Mouse (Mus musculus): ENCODE results near the gene Klk11. TPM values are rescaled to one million over a fixed set of nuclear protein-coding genes. Genes with fewer than 3 reads are reported as not detected.
A peak's percentile ranks its signal among the peaks of the same experiment; 100 is the strongest.

Gene Klk11
- polyA plus RNA-seq, 1 experiment from 2014 or later = not detected

DNA sequence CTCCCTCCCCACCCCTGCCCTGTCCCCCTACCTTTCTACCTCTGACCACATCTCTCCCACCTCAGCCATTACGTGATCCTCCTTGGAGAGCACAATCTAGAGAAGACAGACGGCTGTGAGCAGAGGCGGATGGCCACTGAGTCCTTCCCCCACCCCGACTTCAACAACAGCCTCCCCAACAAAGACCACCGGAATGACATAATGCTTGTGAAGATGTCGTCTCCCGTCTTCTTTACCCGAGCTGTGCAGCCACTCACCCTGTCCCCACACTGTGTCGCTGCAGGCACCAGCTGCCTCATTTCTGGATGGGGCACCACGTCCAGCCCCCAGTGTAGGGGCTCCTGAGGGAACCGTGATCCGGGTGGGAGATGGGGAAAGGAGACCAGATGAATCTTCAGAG, 3.0 kb downstream of the Klk11 start:
- no peak overlapping the region for H3K27ac ChIP-seq (replicated peaks)
- H3K9me3 ChIP-seq = no peaks in the 10 kb centered on the region
- no peak overlapping the region for H3K9ac ChIP-seq
- no peak for ATAC-seq (ENCODE audit: extremely low read depth, insufficient number of reproducible peaks, low FRiP score, low TSS enrichment)
- no peaks in the 10 kb centered on the region for H3K4me1 ChIP-seq
- no peak overlapping the region for H3K4me3 ChIP-seq
- H3K36me3 ChIP-seq = no peaks in the 10 kb centered on the region
- H3K27me3 ChIP-seq (replicated peaks) = peaks cover 6% of the 10 kb centered on the region; the same call in 1 of the 2 replicates
- WGBS = 79% methylated on average over 12 of the region's 12 CpGs
- H3K4me2 ChIP-seq = no peak overlapping the region

- peaks cover 14% of the 10 kb centered on the region for H3K27me3 ChIP-seq (replicated peaks)
- no peak overlapping the region for H3K4me3 ChIP-seq
- ATAC-seq (ENCODE audit: extremely low read depth, insufficient number of reproducible peaks, low FRiP score, low TSS enrichment) = no peak
- no peak overlapping the region for H3K27ac ChIP-seq (replicated peaks)
- H3K4me2 ChIP-seq = no peak overlapping the region
- peaks cover 4% of the 10 kb centered on the region for H3K4me1 ChIP-seq
- no peaks in the 10 kb centered on the region for H3K36me3 ChIP-seq
- H3K9ac ChIP-seq = no peak overlapping the region
- H3K9me3 ChIP-seq = no peaks in the 10 kb centered on the region
- WGBS = 80% methylated on average over 10 of the region's 10 CpGs
Observed at GRCm38 (mm10) chr7:43778176-43778970, 4.0 kb downstream of the Klk11 start.

GRCm38 (mm10) chr7:43780241-43780640, 5.8 kb downstream of the Klk11 start:
- Histone ChIP-seq H3K27ac (replicated peaks) (no peak overlapping the region), H3K4me1 (peaks cover 4% of the 10 kb centered on the region), H3K4me2 (no peak overlapping the region), H3K27me3 (replicated peaks) (peaks cover 28% of the 10 kb centered on the region), H3K36me3 (no peaks in the 10 kb centered on the region), H3K9ac (no peak overlapping the region), H3K9me3 (no peaks in the 10 kb centered on the region), H3K4me3 (no peak overlapping the region)
- ATAC-seq (ENCODE audit: extremely low read depth, insufficient number of reproducible peaks, low FRiP score, low TSS enrichment) = no peak
- WGBS = 54% methylated on average over 6 of the region's 6 CpGs

DNA sequence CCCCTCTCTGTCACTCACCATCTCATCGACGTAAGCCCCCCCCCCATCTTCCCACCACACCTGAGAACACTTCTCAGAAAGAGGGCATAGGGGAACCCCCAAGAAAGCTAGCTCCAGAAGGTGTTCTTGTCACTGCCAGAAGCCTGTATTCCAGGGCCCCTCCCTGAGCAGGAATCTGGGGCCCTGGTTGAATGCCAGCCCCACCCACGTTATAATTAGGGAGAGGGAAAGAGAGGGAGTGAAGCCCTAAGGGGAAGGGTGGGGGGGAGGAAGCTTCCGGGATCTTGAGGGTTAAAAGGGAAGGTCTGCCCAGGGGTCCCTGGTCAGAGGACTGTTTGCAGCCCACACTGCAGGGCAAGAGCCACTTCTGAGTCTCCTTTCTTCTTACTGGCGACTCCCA, 6.3 kb downstream of the Klk11 start, which contains the start of gene Klk10:
Gene Klk10, plus strand, starts transcription at position 290 of the 400 bp plus-strand sequence.
- H3K4me2 ChIP-seq = no peak within 1 kb of the TSS
- H3K36me3 ChIP-seq = no peaks in the 10 kb centered on the region
- WGBS = 48% methylated on average over 5 of the region's 5 CpGs
- no peak within 1 kb of the TSS for H3K4me3 ChIP-seq
- peaks cover 4% of the 10 kb centered on the region for H3K4me1 ChIP-seq
- no peak within 1 kb of the TSS for H3K9ac ChIP-seq
- H3K27ac ChIP-seq (replicated peaks) = no peak within 1 kb of the TSS
- no peak for ATAC-seq (ENCODE audit: extremely low read depth, insufficient number of reproducible peaks, low FRiP score, low TSS enrichment)
- H3K9me3 ChIP-seq = no peaks in the 10 kb centered on the region
- peaks cover 28% of the 10 kb centered on the region for H3K27me3 ChIP-seq (replicated peaks)

DNA sequence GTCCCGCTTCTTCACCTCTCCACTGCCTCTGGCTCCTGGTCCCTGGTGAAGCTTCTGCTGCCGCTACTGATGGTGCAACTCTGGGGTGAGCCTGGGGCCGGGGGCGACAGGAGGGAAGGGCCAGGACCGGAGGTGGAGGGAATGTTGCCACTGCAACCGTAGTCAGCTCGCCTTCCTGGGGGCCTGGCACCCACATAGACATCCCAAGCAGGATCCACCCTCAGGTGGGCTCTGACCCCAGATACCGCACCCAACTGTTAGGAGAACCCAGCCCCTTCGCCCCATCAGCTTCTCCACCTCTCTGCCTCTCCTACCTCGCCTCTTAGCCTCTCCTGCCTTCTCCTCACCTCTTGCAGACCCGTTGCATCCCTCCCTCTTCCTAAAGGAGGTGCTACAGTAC, 7.1 kb downstream of the Klk11 start:
- H3K4me2 ChIP-seq = no peak overlapping the region
- H3K4me1 ChIP-seq = peaks cover 4% of the 10 kb centered on the region
- ATAC-seq (ENCODE audit: extremely low read depth, insufficient number of reproducible peaks, low FRiP score, low TSS enrichment) = no peak
- 71% methylated on average over 11 of the region's 11 CpGs for WGBS
- no peak overlapping the region for H3K9ac ChIP-seq
- H3K4me3 ChIP-seq = no peak overlapping the region
- no peaks in the 10 kb centered on the region for H3K36me3 ChIP-seq
- H3K27ac ChIP-seq (replicated peaks) = no peak overlapping the region
- H3K27me3 ChIP-seq (replicated peaks) = peaks cover 28% of the 10 kb centered on the region
- H3K9me3 ChIP-seq = no peaks in the 10 kb centered on the region

GRCm38 (mm10) chr7:43782275-43783265, 8.2 kb downstream of the Klk11 start:
- Histone ChIP-seq H3K4me2 (peak overlapping the region; percentile 70), H3K36me3 (no peaks in the 10 kb centered on the region), H3K27ac (replicated peaks) (no peak overlapping the region), H3K27me3 (replicated peaks) (peaks cover 28% of the 10 kb centered on the region), H3K4me1 (peaks cover 4% of the 10 kb centered on the region), H3K9ac (peak overlapping the region; percentile 64), H3K9me3 (no peaks in the 10 kb centered on the region), H3K4me3 (peak overlapping the region; percentile 42)
- WGBS = 9% methylated on average over 36 of the region's 36 CpGs
- 0 out of 2 replicates have a peak, but pooled peaks have one; percentile 31 for ATAC-seq (ENCODE audit: extremely low read depth, insufficient number of reproducible peaks, low FRiP score, low TSS enrichment)

- 86% methylated on average over 1 of the region's 1 CpGs for WGBS
- Histone ChIP-seq H3K4me3 (no peak overlapping the region), H3K27me3 (replicated peaks) (peaks cover 28% of the 10 kb centered on the region), H3K36me3 (no peaks in the 10 kb centered on the region), H3K27ac (replicated peaks) (no peak overlapping the region), H3K9me3 (no peaks in the 10 kb centered on the region), H3K4me1 (peaks cover 4% of the 10 kb centered on the region), H3K9ac (no peak overlapping the region), H3K4me2 (no peak overlapping the region)
- ATAC-seq (ENCODE audit: extremely low read depth, insufficient number of reproducible peaks, low FRiP score, low TSS enrichment) = no peak
Observed at GRCm38 (mm10) chr7:43785286-43785685, 10.9 kb downstream of the Klk11 start.

- peaks cover 17% of the 10 kb centered on the region for H3K27me3 ChIP-seq (replicated peaks)
- no peaks in the 10 kb centered on the region for H3K4me1 ChIP-seq
- no peaks in the 10 kb centered on the region for H3K9me3 ChIP-seq
- H3K4me3 ChIP-seq = no peak overlapping the region
- H3K36me3 ChIP-seq = no peaks in the 10 kb centered on the region
- H3K4me2 ChIP-seq = no peak overlapping the region
- no peak overlapping the region for H3K27ac ChIP-seq (replicated peaks)
- H3K9ac ChIP-seq = no peak overlapping the region
- 56% methylated on average over 3 of the region's 3 CpGs for WGBS
- no peak for ATAC-seq (ENCODE audit: extremely low read depth, insufficient number of reproducible peaks, low FRiP score, low TSS enrichment)
Observed at GRCm38 (mm10) chr7:43788096-43788495, 13.7 kb downstream of the Klk11 start.

GRCm38 (mm10) chr7:43789295-43789694, 14.9 kb downstream of the Klk11 start:
- peaks cover 9% of the 10 kb centered on the region for H3K27me3 ChIP-seq (replicated peaks)
- H3K9ac ChIP-seq = no peak overlapping the region
- no peaks in the 10 kb centered on the region for H3K9me3 ChIP-seq
- no peak for ATAC-seq (ENCODE audit: extremely low read depth, insufficient number of reproducible peaks, low FRiP score, low TSS enrichment)
- no peaks in the 10 kb centered on the region for H3K4me1 ChIP-seq
- H3K36me3 ChIP-seq = no peaks in the 10 kb centered on the region
- H3K4me2 ChIP-seq = no peak overlapping the region
- WGBS = 66% methylated on average over 2 of the region's 2 CpGs
- H3K27ac ChIP-seq (replicated peaks) = no peak overlapping the region
- H3K4me3 ChIP-seq = no peak overlapping the region

GRCm38 (mm10) chr7:43791591-43791990, 17.2 kb downstream of the Klk11 start, which contains the start of gene Klk9:
Klk9 (plus strand) TSS chr7:43791891.
- H3K9me3 ChIP-seq = no peaks in the 10 kb centered on the region
- H3K9ac ChIP-seq = no peak within 1 kb of the TSS
- H3K36me3 ChIP-seq = no peaks in the 10 kb centered on the region
- no peak for ATAC-seq (ENCODE audit: extremely low read depth, insufficient number of reproducible peaks, low FRiP score, low TSS enrichment)
- no peak within 1 kb of the TSS for H3K27ac ChIP-seq (replicated peaks)
- H3K4me3 ChIP-seq = no peak within 1 kb of the TSS
- H3K27me3 ChIP-seq (replicated peaks) = peaks cover 23% of the 10 kb centered on the region
- H3K4me2 ChIP-seq = no peak within 1 kb of the TSS
- 63% methylated on average over 7 of the region's 7 CpGs for WGBS
- H3K4me1 ChIP-seq = peaks cover 6% of the 10 kb centered on the region

DNA sequence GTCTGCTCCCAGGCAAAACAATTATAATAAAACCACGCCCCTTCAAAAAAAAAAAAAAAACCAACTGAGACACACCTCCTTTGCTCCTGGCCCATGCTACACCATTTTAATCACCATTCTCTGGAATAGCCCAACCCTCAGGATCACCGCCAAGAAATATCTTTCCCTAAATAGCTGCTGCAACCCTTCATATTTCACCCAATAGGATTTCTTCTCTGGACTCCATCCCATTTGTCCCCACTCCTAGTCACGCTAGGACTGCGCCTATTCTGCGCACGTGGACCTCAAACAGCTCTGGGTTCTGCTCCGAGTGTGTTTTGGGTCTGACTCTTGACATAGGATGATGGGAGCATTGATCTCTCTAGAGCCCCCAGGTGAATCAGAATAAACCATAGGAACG, 22.0 kb downstream of the Klk11 start:
- WGBS = 6% methylated on average over 8 of the region's 8 CpGs
- peak overlapping the region; percentile 83 for H3K4me2 ChIP-seq
- no peak for ATAC-seq (ENCODE audit: extremely low read depth, insufficient number of reproducible peaks, low FRiP score, low TSS enrichment)
- peaks cover 50% of the 10 kb centered on the region for H3K27me3 ChIP-seq (replicated peaks)
- peaks cover 17% of the 10 kb centered on the region for H3K4me1 ChIP-seq
- peak overlapping the region; percentile 59 for H3K4me3 ChIP-seq
- no peaks in the 10 kb centered on the region for H3K9me3 ChIP-seq
- H3K27ac ChIP-seq (replicated peaks) = no peak overlapping the region
- no peaks in the 10 kb centered on the region for H3K36me3 ChIP-seq
- peak overlapping the region; percentile 76 for H3K9ac ChIP-seq

Data from heart, embryonic 13.5 days (tissue).